Mouse (Mus musculus): ENCODE measurements around the gene Prss35.

DNA sequence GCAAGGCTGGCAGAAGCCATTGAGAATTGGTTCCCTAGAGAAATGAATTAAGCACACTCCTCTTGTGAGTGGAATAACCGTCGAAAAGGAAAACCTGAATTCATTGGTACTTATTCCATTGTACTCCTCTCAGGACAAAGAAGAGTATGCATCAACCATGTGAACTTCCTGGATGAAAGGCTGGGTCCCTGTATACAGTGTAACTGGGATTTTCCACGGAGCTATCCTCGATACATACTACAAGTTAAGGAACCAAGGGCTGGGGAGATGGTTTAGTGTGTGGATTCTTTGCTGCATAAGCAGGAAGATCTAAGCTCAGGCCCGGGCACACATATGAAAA, 17.1 kb upstream of the Prss35 start:
- no peak for TF ChIP-seq GATA1 (IDR thresholded peaks at IDR 0.05; ENCODE audit: borderline replicate concordance, low read length)
- TF ChIP-seq FLI1 (IDR thresholded peaks at IDR 0.05; ENCODE audit: low read length): no peak

Measured in megakaryocyte, embryonic 14.5 days (primary cell).